Mouse (Mus musculus) cerebellum, adult 2 months (tissue): ENCODE measurements at regions not wholly inside any gene's neighbourhood (a gene's known extent, or its start where the extent isn't known, plus 50 kb on each side); places are given as distances from the start of the nearest gene placed in this dataset.

Source experiments
- CTCF ChIP-seq: fragments of 200-500 bp; IDR thresholded peaks from 2 replicates; pipeline ENCODE4 v1.5.1; 2011; ENCODE audit warnings: low read depth, mild to moderate bottlenecking, control low read depth, low read length, moderate library complexity, borderline replicate concordance; ENCODE audit not compliant: insufficient read depth
- POLR2A ChIP-seq: fragments of 200-500 bp; IDR thresholded peaks from 2 replicates; pipeline ENCODE4 v1.6.1; 2011; ENCODE audit warnings: low read length, control low read depth, borderline replicate concordance; ENCODE audit not compliant: insufficient read depth

GRCm38 (mm10) chr10:66849681-66850080, 246.2 kb upstream of the Jmjd1c start:
- TF ChIP-seq CTCF (no peak), POLR2A (no peak)
